Mouse (Mus musculus): ENCODE data around the gene Ppbp.

- TF ChIP-seq CTCF (conservative IDR thresholded peaks at IDR 0.05; ENCODE audit: low read length) (no peak), NANOG (IDR thresholded peaks at IDR 0.05; ENCODE audit: borderline replicate concordance, low read length) (no peak), POU5F1 (IDR thresholded peaks at IDR 0.05; ENCODE audit: borderline replicate concordance, low read length) (no peak)
Observed at GRCm38 (mm10) chr5:90775562-90775961, 7.2 kb downstream of the Ppbp start.

Data from E14TG2a.4 (cell line).